Mouse (Mus musculus) mature B cell (primary cell): ENCODE measurements around the gene Eif2d.

Source experiments
- in situ Hi-C: fragments of 300-500 bp; cut with MboI; formaldehyde crosslinking; loops from 2 replicates; pipeline ENCODE4 v1.14.3; 2019

Eif2d gene

GRCm38 (mm10) chr1:131184253-131184955 is 31.4 kb downstream of the Eif2d start:
- in situ Hi-C loops: no loop called here

- in situ Hi-C loops: no loop called here
Observed at GRCm38 (mm10) chr1:131184956-131185660, 32.1 kb downstream of the Eif2d start.

DNA sequence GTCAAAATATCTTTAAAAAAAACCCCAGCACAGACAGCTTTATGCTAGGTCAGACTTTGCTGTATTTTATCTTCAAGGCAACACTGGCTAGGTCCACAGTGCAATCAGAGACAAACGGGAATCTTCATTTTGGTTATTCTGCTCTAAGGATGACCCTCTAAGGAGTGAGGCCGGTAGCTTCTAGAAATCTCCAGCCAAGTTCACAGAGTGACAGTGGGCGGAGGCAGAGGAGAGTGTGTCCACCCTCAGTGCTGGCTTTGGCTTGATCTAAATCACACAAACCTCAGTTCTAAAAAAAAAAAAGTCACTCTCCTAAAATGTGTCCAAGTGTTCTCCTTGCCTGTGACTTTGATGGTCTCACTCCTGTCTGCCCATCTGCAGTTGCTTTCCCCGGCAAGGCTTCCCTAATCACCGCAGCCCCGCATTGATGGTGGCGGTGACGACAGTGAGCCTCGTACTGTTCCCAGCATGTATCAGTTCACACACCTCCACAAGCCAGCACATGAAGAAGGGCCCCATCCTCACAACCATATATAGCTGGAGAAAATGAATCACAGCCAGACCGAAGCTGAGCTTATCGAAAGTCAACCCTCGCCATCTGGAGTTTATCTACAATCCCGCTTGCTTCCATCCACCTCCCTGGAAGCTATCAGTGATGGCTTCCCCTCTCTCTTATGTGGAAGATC is 33.0 kb downstream of the Eif2d start:
- in situ Hi-C loops: no loop called here

DNA sequence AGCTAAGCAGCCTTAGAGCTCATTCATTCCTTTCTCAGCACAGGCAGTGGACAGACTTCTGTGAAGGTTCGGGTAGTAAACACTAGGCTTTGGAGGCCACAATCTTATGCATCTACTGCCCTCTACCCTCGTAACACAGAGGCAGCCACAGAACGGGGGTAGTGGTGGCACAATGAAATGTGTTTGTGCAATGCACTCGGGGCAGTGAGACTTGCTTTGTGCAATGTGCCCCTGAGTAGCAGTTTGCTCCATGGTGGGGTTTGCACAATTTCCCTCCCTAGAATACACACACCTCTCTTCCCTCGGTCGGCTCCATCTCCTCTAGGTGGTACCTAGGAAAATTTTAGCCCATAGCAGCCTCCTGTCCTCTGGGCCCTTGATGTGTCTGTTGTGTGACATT is 34.0 kb downstream of the Eif2d start:
- in situ Hi-C loops: no loop called here

- in situ Hi-C loops: no loop called here
Observed at GRCm38 (mm10) chr1:131187856-131188255, 34.9 kb downstream of the Eif2d start.

GRCm38 (mm10) chr1:131188655-131189054 is 35.7 kb downstream of the Eif2d start:
- in situ Hi-C loops: no loop called here

- in situ Hi-C loops: no loop called here
Observed at GRCm38 (mm10) chr1:131193746-131194145, 40.8 kb downstream of the Eif2d start.

GRCm38 (mm10) chr1:131195653-131196052 is 42.7 kb downstream of the Eif2d start:
- in situ Hi-C loops: no loop called here

- in situ Hi-C loops: no loop called here
Observed at GRCm38 (mm10) chr1:131196107-131196506, 43.1 kb downstream of the Eif2d start.

GRCm38 (mm10) chr1:131198417-131198960 is 45.5 kb downstream of the Eif2d start:
- in situ Hi-C loops: no loop called here

GRCm38 (mm10) chr1:131199118-131199821 is 46.3 kb downstream of the Eif2d start:
- in situ Hi-C loops: no loop called here

GRCm38 (mm10) chr1:131199976-131200375 is 47.0 kb downstream of the Eif2d start:
- in situ Hi-C loops: no loop called here

- in situ Hi-C loops: no loop called here
Observed at GRCm38 (mm10) chr1:131200588-131200987, 47.6 kb downstream of the Eif2d start.

DNA sequence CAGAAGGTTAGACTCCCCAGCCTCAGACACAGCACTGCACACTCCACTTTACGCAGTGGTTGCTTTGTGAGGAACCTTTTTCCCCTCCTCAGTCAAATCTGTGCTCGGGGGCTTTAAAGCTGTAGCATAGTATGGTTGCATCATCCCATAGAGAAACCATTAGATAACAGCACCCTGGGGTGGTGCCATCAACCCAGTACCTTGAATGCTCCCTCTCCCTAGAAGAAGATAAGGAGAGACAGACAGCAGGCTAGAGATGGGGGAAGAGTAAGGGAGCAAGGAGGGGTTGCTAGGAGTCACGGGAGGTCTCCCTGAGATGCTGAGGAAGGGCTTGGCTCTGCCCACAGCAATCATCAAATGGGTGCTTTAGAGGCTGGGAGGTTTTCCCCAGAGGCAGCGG is 48.4 kb downstream of the Eif2d start:
- in situ Hi-C loops: no loop called here

GRCm38 (mm10) chr1:131204461-131204860 is 51.5 kb downstream of the Eif2d start:
- in situ Hi-C loops: no loop called here

DNA sequence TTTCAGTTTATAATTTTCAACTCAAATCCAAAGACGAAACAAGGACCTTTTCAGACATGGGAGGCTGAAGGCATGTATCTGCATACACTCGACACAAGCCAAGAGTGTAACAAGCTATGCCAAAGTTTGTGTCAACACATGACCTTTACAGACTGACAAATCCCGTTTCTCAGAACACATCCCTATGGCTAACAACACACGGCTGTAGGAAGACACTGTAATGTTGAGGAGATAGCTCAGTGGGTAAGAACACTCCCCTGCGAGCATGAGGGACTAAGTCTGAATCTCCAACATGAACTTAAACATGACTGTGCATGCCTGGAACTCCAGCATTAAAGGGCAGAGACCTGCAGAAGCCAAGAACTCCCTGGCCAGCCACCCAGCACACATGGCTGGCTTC is 53.4 kb downstream of the Eif2d start:
- in situ Hi-C loops: no loop called here

GRCm38 (mm10) chr1:131207531-131207930 is 54.5 kb downstream of the Eif2d start:
- in situ Hi-C loops: no loop called here

- in situ Hi-C loops: no loop called here
Observed at GRCm38 (mm10) chr1:131208081-131208480, 55.1 kb downstream of the Eif2d start.

- in situ Hi-C loops: no loop called here
Observed at GRCm38 (mm10) chr1:131208800-131209199, 55.8 kb downstream of the Eif2d start.

DNA sequence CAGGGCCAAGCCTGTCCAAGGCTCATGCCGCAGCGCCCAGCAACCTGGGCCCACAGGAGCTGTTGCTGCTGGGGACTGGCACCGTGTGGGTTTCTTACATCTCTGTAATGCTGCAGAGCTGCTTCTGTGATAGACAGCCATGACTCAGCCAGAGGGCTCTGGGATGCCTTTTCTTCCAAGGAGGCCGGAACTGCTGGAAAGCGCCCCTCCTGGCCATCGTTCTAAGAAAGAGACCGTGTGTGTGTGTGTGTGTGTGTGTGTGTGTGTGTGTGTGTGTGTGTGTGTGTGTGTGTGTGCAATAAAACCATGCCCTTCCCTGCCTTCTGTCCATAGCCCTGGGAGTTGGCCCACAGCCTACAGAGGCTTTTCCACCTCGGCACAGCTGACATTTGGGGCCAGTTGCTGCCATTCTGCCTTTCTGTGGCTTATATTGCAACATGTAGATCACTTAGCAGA is 57.0 kb downstream of the Eif2d start:
- in situ Hi-C loops: no loop called here

DNA sequence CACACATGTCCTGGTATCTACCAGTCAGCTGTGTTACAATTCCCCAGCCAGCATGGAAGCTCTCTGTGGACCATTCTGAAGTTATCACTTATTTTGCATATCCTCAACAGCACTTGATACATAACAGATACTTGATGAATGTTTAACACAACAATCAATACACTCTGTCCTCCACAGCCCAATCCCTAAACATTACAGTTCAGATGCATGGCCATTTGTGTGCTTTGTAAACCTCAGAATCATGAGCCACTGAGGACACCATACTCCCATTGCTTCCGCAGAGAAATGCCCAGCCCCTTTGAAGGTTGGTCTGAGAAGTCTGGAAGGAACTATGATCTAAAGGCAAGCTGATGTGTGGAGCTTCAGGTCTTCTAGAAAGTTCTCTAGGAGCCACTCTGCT is 58.7 kb downstream of the Eif2d start:
- in situ Hi-C loops: no loop called here

- in situ Hi-C loops: no loop called here
Observed at GRCm38 (mm10) chr1:131212956-131213355, 60.0 kb downstream of the Eif2d start.
